Mouse (Mus musculus): ENCODE measurements around the gene Gm17364. TPM values are rescaled to one million over a fixed set of nuclear protein-coding genes. Genes with fewer than 3 reads are reported as not detected.
A peak's percentile ranks its signal among the peaks of the same experiment; 100 is the strongest.
"Not testable (repeated sequence)": the region's sequence is repeated elsewhere in the genome, so short reads cannot be mapped to it uniquely, and the experiment has no call there.

Gene Gm17364
- polyA plus RNA-seq, 1 experiment from 2014 or later: not detected

DNA sequence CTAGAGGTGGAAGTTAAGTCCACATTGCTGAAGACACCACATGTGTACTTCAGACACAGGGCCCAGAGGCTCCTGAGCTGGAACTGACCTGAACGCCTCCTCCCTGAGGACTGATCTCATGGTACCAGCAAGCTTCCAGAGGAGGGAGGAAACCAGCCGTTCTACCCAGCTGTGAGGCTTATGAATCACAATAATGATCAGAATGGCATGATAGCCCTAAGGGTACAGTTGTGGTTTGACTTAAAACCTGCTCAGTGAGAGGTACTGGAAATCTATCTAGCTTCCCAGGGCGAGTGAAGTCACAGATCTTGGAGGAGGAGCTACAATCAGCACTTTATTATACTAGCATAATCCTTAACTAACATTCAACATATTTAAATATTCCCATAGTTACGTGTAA lies 11.7 kb upstream of the Gm17364 start:
- Histone ChIP-seq H3K9ac (no peak overlapping the region), H3K4me1 (no peaks in the 10 kb centered on the region), H3K4me3 (no peak overlapping the region), H3K27me3 (replicated peaks) (no peaks in the 10 kb centered on the region; the same call in 1 of the 2 replicates), H3K4me2 (no peak overlapping the region), H3K27ac (no peak overlapping the region), H3K36me3 (no peaks in the 10 kb centered on the region), H3K9me3 (replicated peaks) (no peaks in the 10 kb centered on the region)
- no peak for ATAC-seq
- 55% methylated on average over 4 of the region's 4 CpGs for WGBS (ENCODE audit: insufficient replicate concordance)

GRCm38 (mm10) chr13:41283256-41283655 lies 9.5 kb upstream of the Gm17364 start:
- Histone ChIP-seq H3K4me3 (no peak overlapping the region), H3K36me3 (no peaks in the 10 kb centered on the region), H3K4me2 (no peak overlapping the region), H3K27me3 (replicated peaks) (no peaks in the 10 kb centered on the region), H3K9ac (no peak overlapping the region), H3K4me1 (no peaks in the 10 kb centered on the region), H3K27ac (no peak overlapping the region), H3K9me3 (replicated peaks) (no peaks in the 10 kb centered on the region)
- ATAC-seq: no peak
- WGBS (ENCODE audit: insufficient replicate concordance): 19% methylated on average over 5 of the region's 5 CpGs

DNA sequence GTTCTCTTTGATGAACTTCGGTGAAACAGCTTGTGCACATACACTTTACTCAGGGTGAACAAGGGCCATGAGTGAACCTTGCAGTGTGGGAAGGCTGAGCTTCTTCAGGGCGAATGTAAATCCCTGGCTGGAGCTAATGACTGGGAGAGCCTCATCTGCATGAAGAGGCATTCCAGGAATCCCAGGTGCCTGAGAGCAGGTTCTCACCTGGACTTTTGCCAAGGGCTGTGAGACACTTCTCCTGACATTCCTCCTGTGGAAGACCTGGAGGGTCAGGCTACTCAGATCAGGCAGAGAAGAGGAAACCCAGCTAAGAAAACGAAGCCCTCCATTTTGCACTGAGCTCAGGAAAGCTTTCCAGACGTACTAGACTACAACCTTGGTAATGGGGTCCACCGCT lies 6.9 kb upstream of the Gm17364 start:
- ATAC-seq: no peak
- no peaks in the 10 kb centered on the region for H3K27me3 ChIP-seq (replicated peaks)
- 51% methylated on average over 5 of the region's 5 CpGs for WGBS (ENCODE audit: insufficient replicate concordance)

DNA sequence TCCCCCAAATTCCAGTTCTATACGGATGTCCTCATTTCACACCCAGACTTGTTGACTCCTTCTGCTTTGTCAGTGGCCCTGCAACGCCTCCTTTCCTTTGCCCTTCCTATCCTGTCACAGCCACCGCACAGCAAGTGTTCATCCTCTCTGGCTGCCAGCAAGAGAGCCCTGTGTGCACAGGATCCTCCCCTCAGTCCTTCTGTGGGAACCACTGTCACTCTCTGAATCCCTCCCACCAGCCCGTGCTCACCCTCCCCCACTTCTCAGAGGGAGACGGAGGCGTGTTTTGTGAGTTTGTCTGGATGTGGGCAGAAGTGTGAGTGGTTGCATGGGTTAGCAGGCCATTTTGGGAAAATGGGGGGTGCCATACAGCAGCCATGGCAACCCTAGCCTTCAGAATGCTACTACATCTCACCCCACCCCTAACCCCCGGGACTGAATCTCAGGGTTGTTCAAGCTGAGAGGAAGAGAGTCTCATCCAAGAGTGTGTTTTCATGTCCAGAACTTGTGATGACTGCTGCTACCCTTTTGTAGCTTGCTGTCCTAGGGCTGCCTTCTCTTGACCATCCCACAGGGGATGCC lies 5.9 kb downstream of the Gm17364 start:
- no peaks in the 10 kb centered on the region for H3K27me3 ChIP-seq (replicated peaks)
- no peak overlapping the region for H3K27ac ChIP-seq
- H3K4me2 ChIP-seq: no peak overlapping the region
- no peak overlapping the region for H3K9ac ChIP-seq
- peaks cover 7% of the 10 kb centered on the region; the same call in 1 of the 2 replicates for H3K4me1 ChIP-seq
- H3K36me3 ChIP-seq: peaks cover 7% of the 10 kb centered on the region; the same call in 1 of the 2 replicates
- WGBS (ENCODE audit: insufficient replicate concordance): 54% methylated on average over 7 of the region's 7 CpGs
- no peaks in the 10 kb centered on the region for H3K9me3 ChIP-seq (replicated peaks)
- ATAC-seq: no peak
- no peak overlapping the region for H3K4me3 ChIP-seq

More for the DNA sequence above, 6.9 kb upstream of the Gm17364 start:
- no peak overlapping the region for H3K9ac ChIP-seq
- H3K9me3 ChIP-seq (replicated peaks): no peaks in the 10 kb centered on the region
- no peaks in the 10 kb centered on the region for H3K36me3 ChIP-seq
- H3K4me3 ChIP-seq: no peak overlapping the region
- H3K27ac ChIP-seq: no peak overlapping the region
- H3K4me1 ChIP-seq: no peaks in the 10 kb centered on the region
- H3K4me2 ChIP-seq: no peak overlapping the region

DNA sequence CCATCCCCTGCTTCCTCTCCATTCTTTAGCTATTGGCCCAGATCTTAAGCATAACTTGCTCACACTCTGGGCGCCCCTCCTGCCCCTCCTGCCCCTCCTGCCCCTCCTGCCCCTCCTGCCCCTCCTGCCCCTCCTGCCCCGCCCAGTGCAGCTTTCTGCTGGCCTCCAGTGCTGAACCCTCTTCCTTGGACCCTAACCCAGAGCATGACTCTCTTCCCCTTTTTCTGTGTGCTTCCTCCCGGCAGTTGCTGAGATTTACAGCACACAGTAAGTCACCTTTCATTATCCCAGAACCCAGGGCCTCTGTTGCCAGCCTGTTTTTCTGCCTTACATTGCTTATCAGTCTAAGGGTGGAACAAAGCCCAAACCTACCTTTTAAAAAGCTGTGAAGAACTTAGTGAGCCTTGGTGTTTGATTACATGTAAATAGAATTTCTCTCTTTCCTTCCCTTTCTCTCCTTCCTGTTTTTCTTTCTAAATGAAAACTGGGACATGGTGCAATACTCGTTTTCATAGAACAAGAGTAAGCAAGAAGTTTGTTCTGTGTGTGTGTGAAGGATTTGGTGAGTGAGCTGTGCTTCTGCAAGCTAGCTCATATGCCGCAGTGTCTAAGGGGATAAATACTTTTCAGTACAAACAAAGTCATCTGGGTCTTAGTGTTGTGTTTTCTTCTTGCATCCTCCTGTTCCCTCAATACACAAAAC lies 10.3 kb downstream of the Gm17364 start:
- Histone ChIP-seq H3K4me1 (peaks cover 7% of the 10 kb centered on the region; the same call in 1 of the 2 replicates), H3K9ac (no peak overlapping the region), H3K9me3 (replicated peaks) (no peaks in the 10 kb centered on the region), H3K4me2 (no peak overlapping the region), H3K27me3 (replicated peaks) (no peaks in the 10 kb centered on the region), H3K4me3 (no peak overlapping the region), H3K27ac (no peak overlapping the region), H3K36me3 (0 out of 2 replicates have a peak, but pooled peaks cover 2% of the 10 kb centered on the region)
- WGBS (ENCODE audit: insufficient replicate concordance): 57% methylated on average over 5 of the region's 5 CpGs
- ATAC-seq: no peak

- H3K4me3 ChIP-seq; H3K9me3 ChIP-seq (replicated peaks); H3K9ac ChIP-seq; ATAC-seq; H3K4me2 ChIP-seq; H3K27me3 ChIP-seq (replicated peaks); H3K27ac ChIP-seq; H3K36me3 ChIP-seq: not testable (repeated sequence)
- H3K4me1 ChIP-seq: peaks cover 16% of the 10 kb centered on the region; the same call in 1 of the 2 replicates
- WGBS (ENCODE audit: insufficient replicate concordance): 83% methylated on average over 8 of the region's 8 CpGs
Observed at GRCm38 (mm10) chr13:41261617-41262016, 12.2 kb downstream of the Gm17364 start.

DNA sequence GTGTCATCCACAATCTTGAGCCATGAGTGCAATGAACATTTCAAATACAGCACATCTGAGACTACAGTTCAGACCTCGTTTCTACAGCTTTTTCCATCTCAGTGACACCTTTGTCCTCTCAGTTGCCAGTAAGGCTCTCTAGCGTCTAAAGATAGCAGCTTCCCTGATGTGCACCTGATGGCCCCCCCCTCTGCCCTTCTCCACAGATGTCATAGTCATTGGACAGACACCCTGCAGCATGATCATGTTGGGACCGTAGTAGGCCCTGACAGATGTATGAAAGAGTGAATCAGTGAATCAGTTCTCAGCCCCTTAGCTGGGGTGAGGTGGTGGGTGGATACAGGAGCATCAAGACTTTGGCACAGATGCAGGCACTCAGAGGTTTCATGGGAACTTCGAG lies 15.9 kb downstream of the Gm17364 start:
- WGBS (ENCODE audit: insufficient replicate concordance): 67% methylated on average over 4 of the region's 4 CpGs

GRCm38 (mm10) chr13:41256962-41257361 lies 16.8 kb downstream of the Gm17364 start:
- Histone ChIP-seq H3K9me3 (replicated peaks) (no peaks in the 10 kb centered on the region), H3K4me2 (no peak overlapping the region), H3K4me3 (no peak overlapping the region), H3K27me3 (replicated peaks) (no peaks in the 10 kb centered on the region), H3K4me1 (peaks cover 15% of the 10 kb centered on the region), H3K9ac (no peak overlapping the region), H3K27ac (no peak overlapping the region), H3K36me3 (no peaks in the 10 kb centered on the region)
- 44% methylated on average over 3 of the region's 3 CpGs for WGBS (ENCODE audit: insufficient replicate concordance)
- ATAC-seq: no peak

More for the DNA sequence above, 15.9 kb downstream of the Gm17364 start:
- H3K27ac ChIP-seq: no peak overlapping the region
- no peaks in the 10 kb centered on the region for H3K27me3 ChIP-seq (replicated peaks)
- H3K9ac ChIP-seq: no peak overlapping the region
- no peak overlapping the region for H3K4me3 ChIP-seq
- ATAC-seq: no peak
- H3K9me3 ChIP-seq (replicated peaks): no peaks in the 10 kb centered on the region
- 0 out of 2 replicates have a peak, but pooled peaks cover 11% of the 10 kb centered on the region for H3K4me1 ChIP-seq
- H3K36me3 ChIP-seq: no peaks in the 10 kb centered on the region
- no peak overlapping the region for H3K4me2 ChIP-seq

DNA sequence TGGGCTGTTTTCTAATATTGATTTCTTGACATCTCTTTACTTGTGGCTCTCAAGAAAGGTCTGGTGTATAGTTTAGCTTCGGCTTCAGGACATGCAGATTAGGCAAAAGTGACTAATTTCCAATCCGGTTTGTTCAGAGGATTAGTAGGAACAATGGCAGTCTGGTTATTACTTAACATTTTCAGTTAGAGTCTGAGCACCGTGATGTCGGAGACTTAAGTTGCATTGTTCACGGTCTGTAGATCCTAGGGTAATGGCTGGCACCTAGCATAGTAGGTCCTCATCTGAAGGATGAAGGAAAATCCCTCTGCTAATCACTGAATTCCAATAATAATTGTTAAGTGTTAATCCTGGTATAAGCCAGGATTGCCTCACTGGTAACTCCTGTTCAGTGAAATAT lies 17.7 kb downstream of the Gm17364 start:
- Histone ChIP-seq H3K9me3 (replicated peaks) (no peaks in the 10 kb centered on the region), H3K27ac (no peak overlapping the region), H3K9ac (no peak overlapping the region), H3K36me3 (no peaks in the 10 kb centered on the region), H3K4me3 (no peak overlapping the region), H3K27me3 (replicated peaks) (no peaks in the 10 kb centered on the region), H3K4me1 (peaks cover 23% of the 10 kb centered on the region), H3K4me2 (no peak overlapping the region)
- ATAC-seq: no peak
- WGBS (ENCODE audit: insufficient replicate concordance): 80% methylated on average over 5 of the region's 5 CpGs

DNA sequence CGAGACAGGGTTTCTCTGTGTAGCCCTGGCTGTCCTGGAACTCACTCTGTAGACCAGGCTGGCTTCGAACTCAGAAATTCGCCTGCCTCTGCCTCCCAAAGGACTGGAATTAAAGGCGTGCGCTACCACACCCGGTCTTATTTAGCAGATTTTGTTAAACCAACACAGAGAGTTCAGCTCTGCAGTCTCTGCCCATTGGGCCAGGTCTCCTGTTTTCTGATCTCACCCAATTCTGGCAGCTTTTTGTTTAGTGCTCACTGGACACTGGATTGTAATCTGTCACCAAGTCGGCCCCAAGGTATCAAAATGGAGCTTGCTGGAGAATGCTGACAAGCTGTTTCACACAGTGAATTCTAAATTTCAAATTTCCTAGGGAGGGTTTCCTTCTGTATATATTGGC lies 21.0 kb downstream of the Gm17364 start:
- Histone ChIP-seq H3K9ac (no peak overlapping the region), H3K4me3 (no peak overlapping the region), H3K27me3 (replicated peaks) (no peaks in the 10 kb centered on the region), H3K9me3 (replicated peaks) (no peaks in the 10 kb centered on the region), H3K27ac (no peak overlapping the region), H3K4me2 (no peak overlapping the region), H3K4me1 (peaks cover 42% of the 10 kb centered on the region), H3K36me3 (no peaks in the 10 kb centered on the region)
- ATAC-seq: no peak
- WGBS (ENCODE audit: insufficient replicate concordance): 77% methylated on average over 7 of the region's 7 CpGs

- Histone ChIP-seq H3K27ac (no peak overlapping the region), H3K4me2 (0 out of 2 replicates have a peak overlapping the region, but pooled peaks have one; percentile 14), H3K4me3 (no peak overlapping the region), H3K36me3 (no peaks in the 10 kb centered on the region), H3K27me3 (replicated peaks) (no peaks in the 10 kb centered on the region), H3K4me1 (peaks cover 38% of the 10 kb centered on the region), H3K9ac (no peak overlapping the region), H3K9me3 (replicated peaks) (no peaks in the 10 kb centered on the region)
- no peak for ATAC-seq
- WGBS (ENCODE audit: insufficient replicate concordance): 73% methylated on average over 6 of the region's 6 CpGs
Observed at GRCm38 (mm10) chr13:41252141-41252540, 21.6 kb downstream of the Gm17364 start.

GRCm38 (mm10) chr13:41251667-41252066 lies 22.1 kb downstream of the Gm17364 start:
- Histone ChIP-seq H3K27ac (no peak overlapping the region), H3K9ac (no peak overlapping the region), H3K36me3 (no peaks in the 10 kb centered on the region), H3K9me3 (replicated peaks) (no peaks in the 10 kb centered on the region), H3K4me2 (peak overlapping the region; percentile 14; the same call in 1 of the 2 replicates), H3K4me3 (no peak overlapping the region), H3K4me1 (peaks cover 34% of the 10 kb centered on the region), H3K27me3 (replicated peaks) (no peaks in the 10 kb centered on the region)
- 70% methylated on average over 5 of the region's 5 CpGs for WGBS (ENCODE audit: insufficient replicate concordance)
- ATAC-seq: no peak

Measured in liver, embryonic 12.5 days (tissue).